In the genomic region with DNA sequence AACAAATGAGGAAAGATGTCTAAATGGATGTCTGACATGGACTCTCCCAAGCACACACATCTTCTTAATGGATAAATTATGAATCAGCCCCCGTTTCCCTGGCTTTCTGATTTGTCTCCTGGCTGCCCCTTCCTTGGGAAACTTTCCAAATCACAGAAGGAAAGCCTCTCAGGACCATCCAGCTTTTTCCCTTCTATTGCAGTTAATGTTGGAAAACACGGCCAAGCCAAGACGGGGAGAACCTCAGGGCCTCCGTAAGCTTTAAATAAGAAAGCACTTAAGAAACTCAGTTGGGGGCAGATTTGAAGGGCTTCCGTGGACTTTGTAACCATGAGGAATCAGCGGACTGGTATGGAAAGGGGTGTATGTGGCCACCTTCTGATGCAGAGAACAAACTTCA, we compare ENCODE assay signal across 17 mouse cellular contexts. TPM values are rescaled to one million over a fixed set of nuclear protein-coding genes. Genes with fewer than 3 reads are reported as not detected.
DNase-seq lines count a peak whose midpoint lies in the region; ATAC-seq and TF ChIP-seq lines count a peak whose summit lies in the region.
"Had no signal": no experiment of that assay in that cellular context is flagged by ENCODE, and none has a peak within 500 bp of the region (broad histone marks: within the 10 kb centered on the region; RNA-seq: fewer than 3 reads in every experiment).

No protein-coding gene starts in this region.

- no peak for TF ChIP-seq POLR2A in cortical plate, adult 2 months (IDR thresholded peaks at IDR 0.05; ENCODE audit: extremely low read depth, insufficient read depth, low read length)

- 38% methylated on average over 6 of the region's 6 CpGs for WGBS in lung, embryonic 14.5 days
- 57% methylated on average over 6 of the region's 6 CpGs for WGBS in intestine, embryonic 15.5 days

- H3K36me3 ChIP-seq in lung, embryonic 14.5 days (ENCODE audit: insufficient read depth): no peaks in the 10 kb centered on the region
- no peaks in the 10 kb centered on the region for H3K36me3 ChIP-seq in intestine, embryonic 15.5 days
- H3K36me3 ChIP-seq: limb, embryonic 12.5 days; midbrain, embryonic 15.5 days had no signal

- intact Hi-C loops in gastrocnemius, postnatal 14 days (cut with DNase I; ENCODE audit: low total_unique reads): no loop called here

- H3K4me3 ChIP-seq in lung, embryonic 14.5 days (ENCODE audit: low read depth, low read length): no peak overlapping the region
- H3K4me3 ChIP-seq in cortical plate, adult 2 months (ENCODE audit: insufficient read depth, low read length): peak overlapping the region; percentile 85; the same call in 1 of the 2 replicates
- H3K4me3 ChIP-seq in intestine, embryonic 15.5 days (replicated peaks): no peak overlapping the region
- H3K4me3 ChIP-seq: limb, embryonic 12.5 days; megakaryocyte, embryonic 14.5 days had no signal

- peak overlapping the region; percentile 83 for H3K4me2 ChIP-seq in lung, embryonic 14.5 days
- H3K4me2 ChIP-seq in intestine, embryonic 15.5 days (replicated peaks): peak overlapping the region; percentile 97

- no peaks in the 10 kb centered on the region for H3K9me3 ChIP-seq in lung, embryonic 14.5 days (ENCODE audit: low read depth, low read length)
- no peaks in the 10 kb centered on the region for H3K9me3 ChIP-seq in intestine, embryonic 15.5 days
- H3K9me3 ChIP-seq: limb, embryonic 12.5 days; megakaryocyte, embryonic 14.5 days; midbrain, embryonic 15.5 days had no signal

- no peaks in the 10 kb centered on the region; the same call in 1 of the 2 replicates for H3K27me3 ChIP-seq in lung, embryonic 14.5 days (ENCODE audit: insufficient read depth, low read length)
- H3K27me3 ChIP-seq in intestine, embryonic 15.5 days (replicated peaks): no peaks in the 10 kb centered on the region

- H3K4me1 ChIP-seq in lung, embryonic 14.5 days (ENCODE audit: insufficient read depth): peaks cover 30% of the 10 kb centered on the region
- peaks cover 21% of the 10 kb centered on the region for H3K4me1 ChIP-seq in cortical plate, adult 2 months (ENCODE audit: control insufficient read depth, insufficient read depth, low read length)
- H3K4me1 ChIP-seq in intestine, embryonic 15.5 days (replicated peaks): peaks cover 48% of the 10 kb centered on the region

- H3K9ac ChIP-seq in lung, embryonic 14.5 days: no peak overlapping the region
- H3K9ac ChIP-seq in intestine, embryonic 15.5 days: no peak overlapping the region
- H3K9ac ChIP-seq: limb, embryonic 12.5 days; liver, embryonic 14.5 days; midbrain, embryonic 15.5 days had no signal

- no peak for TF ChIP-seq CTCF in lung, embryonic 14.5 days (IDR thresholded peaks at IDR 0.05; ENCODE audit: low read depth)
- no peak for TF ChIP-seq CTCF in cortical plate, adult 2 months (IDR thresholded peaks at IDR 0.05; ENCODE audit: extremely low read depth, insufficient read depth, low read length)

- peak; percentile 22 for DNase-seq in gastrocnemius, adult 18-20 months (ENCODE audit: low spot score)
- DNase-seq in gastrocnemius, postnatal 14 days: no peak
- peak; percentile 64 for DNase-seq in lung, embryonic 14.5 days
- no peak for DNase-seq in lung, adult 18-20 months
- DNase-seq: adrenal gland, adult 2 months; gastrocnemius, postnatal 10 days; spleen, adult 18-20 months; thymus, postnatal 14 days had no signal

- H3K27ac ChIP-seq in lung, embryonic 14.5 days (ENCODE audit: low read depth): peak overlapping the region; percentile 61; the same call in 1 of the 2 replicates
- H3K27ac ChIP-seq in cortical plate, adult 2 months (ENCODE audit: insufficient read depth, low read length): no peak overlapping the region
- peak overlapping the region; percentile 22; the same call in 1 of the 2 replicates for H3K27ac ChIP-seq in intestine, embryonic 15.5 days
- H3K27ac ChIP-seq: limb, embryonic 12.5 days; liver, embryonic 14.5 days; midbrain, embryonic 15.5 days had no signal

- no peak for ATAC-seq in lung, embryonic 14.5 days (ENCODE audit: insufficient read depth)
- no peak for ATAC-seq in intestine, embryonic 15.5 days
- no peak for ATAC-seq in erythroblast, adult 5-6 weeks (replicated peaks; ENCODE audit: low FRiP score, poor library complexity, severe bottlenecking)
- ATAC-seq: inflammation-experienced regulatory T-cells, adult 6 months; midbrain, embryonic 15.5 days had no signal

RNA-seq across cellular contexts. Expression of a gene that starts 2.9 kb away (rescaled TPM):
- 1 to 10 TPM; 1.7 to 3.1 TPM for total RNA-seq in gastrocnemius, adult 18-20 months (2021)
- 10 to 100 TPM in 1 of 2 experiments, 1 to 10 TPM in 1; 6.9 to 10.4 TPM for total RNA-seq in gastrocnemius, postnatal 14 days (2021)
- polyA plus RNA-seq in lung, embryonic 14.5 days (2014; fragmentation: Nextera tagmentation; extraction: Ambion mirVana): 26.0 and 36.5 TPM in 2 replicates
- polyA plus RNA-seq in cortical plate, adult 2 months (2012; rRNA removed): 224 and 229 TPM in 2 replicates
- 20.3 and 20.8 TPM in 2 replicates for polyA plus RNA-seq in intestine, embryonic 15.5 days (2015; fragmentation: Nextera tagmentation; extraction: Ambion mirVana)
- not detected in 2 replicates for total RNA-seq in erythroblast, adult 5-6 weeks (2015; ENCODE audit: low replicate concordance)
- total RNA-seq in erythroblast, adult 5-6 weeks (2017; ENCODE audit: low replicate concordance): 0.26 TPM in 1 of 2 replicates, not detected in the other
- polyA plus RNA-seq: inflammation-experienced regulatory T-cells, adult 6 months had no signal

RNA-seq across cellular contexts. Expression of a gene that starts 24.5 kb away (rescaled TPM):
- not detected for total RNA-seq in gastrocnemius, adult 18-20 months (2021)
- not detected for total RNA-seq in gastrocnemius, postnatal 14 days (2021)
- polyA plus RNA-seq in lung, embryonic 14.5 days (2014; fragmentation: Nextera tagmentation; extraction: Ambion mirVana): 25.8 and 30.8 TPM in 2 replicates
- 0.13 and 0.38 TPM in 2 replicates for polyA plus RNA-seq in cortical plate, adult 2 months (2012; rRNA removed)
- polyA plus RNA-seq in intestine, embryonic 15.5 days (2015; fragmentation: Nextera tagmentation; extraction: Ambion mirVana): 81.9 and 89.6 TPM in 2 replicates
- total RNA-seq in erythroblast, adult 5-6 weeks (2015; ENCODE audit: low replicate concordance): not detected in 2 replicates
- total RNA-seq in erythroblast, adult 5-6 weeks (2017; ENCODE audit: low replicate concordance): 0.28 TPM in 1 of 2 replicates, not detected in the other
- total RNA-seq: adrenal gland, adult 2 months; gastrocnemius, postnatal 10 days had no signal
- polyA plus RNA-seq: adrenal gland, adult 2 months; heart, postnatal 0 days; inflammation-experienced regulatory T-cells, adult 6 months; midbrain, embryonic 15.5 days had no signal

RNA-seq across cellular contexts. Expression of a gene that starts 54.4 kb away (rescaled TPM):
- 10 to 100 TPM; 11.7 to 12.1 TPM for total RNA-seq in gastrocnemius, adult 18-20 months (2021)
- 10 to 100 TPM; 16.1 to 20.0 TPM for total RNA-seq in gastrocnemius, postnatal 14 days (2021)
- polyA plus RNA-seq in lung, embryonic 14.5 days (2014; fragmentation: Nextera tagmentation; extraction: Ambion mirVana): 43.5 and 48.4 TPM in 2 replicates
- 31.7 and 32.4 TPM in 2 replicates for polyA plus RNA-seq in cortical plate, adult 2 months (2012; rRNA removed)
- 30.1 and 30.7 TPM in 2 replicates for polyA plus RNA-seq in intestine, embryonic 15.5 days (2015; fragmentation: Nextera tagmentation; extraction: Ambion mirVana)
- 45.4 and 161 TPM in 2 replicates for total RNA-seq in erythroblast, adult 5-6 weeks (2015; ENCODE audit: low replicate concordance)
- total RNA-seq in erythroblast, adult 5-6 weeks (2017; ENCODE audit: low replicate concordance): 23.5 and 48.1 TPM in 2 replicates

RNA-seq across cellular contexts. Expression of a gene that starts 54.5 kb away (rescaled TPM):
- total RNA-seq in gastrocnemius, adult 18-20 months (2021): 10 to 100 TPM; 56.7 to 60.1 TPM
- 10 to 100 TPM; 58.5 to 63.0 TPM for total RNA-seq in gastrocnemius, postnatal 14 days (2021)
- polyA plus RNA-seq in lung, embryonic 14.5 days (2014; fragmentation: Nextera tagmentation; extraction: Ambion mirVana): 119 and 137 TPM in 2 replicates
- 96.2 and 101 TPM in 2 replicates for polyA plus RNA-seq in cortical plate, adult 2 months (2012; rRNA removed)
- polyA plus RNA-seq in intestine, embryonic 15.5 days (2015; fragmentation: Nextera tagmentation; extraction: Ambion mirVana): 107 and 147 TPM in 2 replicates
- 2.9 and 30.9 TPM in 2 replicates for total RNA-seq in erythroblast, adult 5-6 weeks (2015; ENCODE audit: low replicate concordance)
- total RNA-seq in erythroblast, adult 5-6 weeks (2017; ENCODE audit: low replicate concordance): 14.1 and 41.3 TPM in 2 replicates

Comparison
In these comparisons a context has a peak if more than half of its experiments do, and no peak if none do; other contexts are left out.
1. DNase-seq: peak in gastrocnemius, adult 18-20 months (single experiment) and lung, embryonic 14.5 days (single experiment); none in gastrocnemius, postnatal 14 days (single experiment) and lung, adult 18-20 months (0 of 2).